Mouse (Mus musculus): ENCODE measurements around the gene Nt5c2. TPM values are rescaled to one million over a fixed set of nuclear protein-coding genes. Genes with fewer than 3 reads are reported as not detected.
"Not testable (repeated sequence)": the region's sequence is repeated elsewhere in the genome, so short reads cannot be mapped to it uniquely, and the experiment has no call there.

Gene Nt5c2
- total and polyA plus RNA-seq, 3 experiments, result 11.9 to 66.2 (median 61.8) TPM

DNA sequence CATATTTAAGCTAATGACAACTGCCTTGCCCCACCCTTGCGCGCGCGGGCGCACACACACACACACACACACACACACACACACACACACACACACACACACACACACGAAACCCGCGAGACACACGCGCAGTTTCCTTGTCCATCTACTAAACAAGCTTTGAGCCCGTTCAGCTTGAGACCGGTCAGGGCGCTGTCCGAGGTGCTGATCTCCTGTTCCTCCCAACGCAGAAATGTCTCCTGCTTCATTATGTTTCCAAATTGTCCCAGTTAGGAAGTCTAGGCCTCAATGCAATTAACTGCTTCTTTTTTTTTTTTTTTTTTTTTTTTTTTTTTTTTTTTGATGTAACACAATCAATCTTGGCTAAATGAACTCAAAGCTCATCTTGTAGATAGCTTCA lies 1.5 kb upstream of the Nt5c2 start:
- peak; percentile 76 for DNase-seq

DNA sequence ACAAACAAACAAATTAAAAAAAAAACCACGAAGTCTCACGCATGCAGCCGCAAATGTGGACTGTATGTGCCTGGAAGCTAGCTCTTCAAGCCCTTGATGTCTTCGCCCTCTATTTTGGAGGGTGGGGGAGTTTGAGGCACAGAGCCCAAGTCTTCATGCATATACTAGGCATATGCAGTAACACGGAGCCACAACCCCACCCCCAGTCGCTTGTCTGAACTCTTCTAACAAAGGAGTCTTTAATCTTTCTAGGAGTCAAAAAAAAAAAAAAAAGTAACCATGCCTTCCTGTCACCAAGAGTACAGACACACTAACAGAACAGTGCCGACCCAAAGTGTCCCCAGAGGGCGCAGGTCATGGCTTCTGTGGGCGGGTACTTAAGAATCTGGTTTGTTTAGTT lies 1.0 kb upstream of the Nt5c2 start:
- DNase-seq, result no peak

DNA sequence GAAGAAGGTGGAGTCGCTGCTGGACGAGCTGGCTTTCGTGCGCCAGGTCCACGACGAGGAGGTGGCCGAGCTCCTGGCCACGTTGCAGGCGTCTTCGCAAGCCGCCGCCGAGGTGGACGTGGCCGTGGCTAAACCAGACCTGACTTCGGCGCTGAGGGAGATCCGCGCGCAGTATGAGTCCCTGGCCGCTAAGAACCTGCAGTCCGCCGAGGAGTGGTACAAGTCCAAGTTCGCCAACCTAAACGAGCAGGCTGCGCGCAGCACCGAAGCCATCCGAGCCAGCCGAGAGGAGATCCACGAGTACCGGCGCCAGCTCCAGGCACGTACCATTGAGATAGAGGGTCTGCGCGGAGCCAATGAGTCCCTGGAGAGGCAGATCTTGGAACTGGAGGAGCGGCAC lies 443 bp upstream of the Nt5c2 start:
- no peak for DNase-seq

DNA sequence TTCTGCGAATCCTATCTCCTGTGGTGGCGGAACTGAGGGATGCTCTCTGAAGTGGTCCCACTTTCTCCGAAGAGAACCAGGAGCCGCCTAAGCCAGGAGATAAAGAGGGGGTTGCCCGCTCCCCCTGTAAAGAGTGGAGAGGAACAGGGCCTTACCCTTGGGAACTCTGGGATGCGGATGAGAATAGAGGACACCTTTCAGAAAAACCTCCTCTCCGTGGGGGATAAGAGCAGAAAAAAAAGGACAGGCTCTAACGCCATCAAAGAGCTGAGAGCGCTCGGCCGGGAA lies 850 bp downstream of the Nt5c2 start:
- DNase-seq, result no peak

DNA sequence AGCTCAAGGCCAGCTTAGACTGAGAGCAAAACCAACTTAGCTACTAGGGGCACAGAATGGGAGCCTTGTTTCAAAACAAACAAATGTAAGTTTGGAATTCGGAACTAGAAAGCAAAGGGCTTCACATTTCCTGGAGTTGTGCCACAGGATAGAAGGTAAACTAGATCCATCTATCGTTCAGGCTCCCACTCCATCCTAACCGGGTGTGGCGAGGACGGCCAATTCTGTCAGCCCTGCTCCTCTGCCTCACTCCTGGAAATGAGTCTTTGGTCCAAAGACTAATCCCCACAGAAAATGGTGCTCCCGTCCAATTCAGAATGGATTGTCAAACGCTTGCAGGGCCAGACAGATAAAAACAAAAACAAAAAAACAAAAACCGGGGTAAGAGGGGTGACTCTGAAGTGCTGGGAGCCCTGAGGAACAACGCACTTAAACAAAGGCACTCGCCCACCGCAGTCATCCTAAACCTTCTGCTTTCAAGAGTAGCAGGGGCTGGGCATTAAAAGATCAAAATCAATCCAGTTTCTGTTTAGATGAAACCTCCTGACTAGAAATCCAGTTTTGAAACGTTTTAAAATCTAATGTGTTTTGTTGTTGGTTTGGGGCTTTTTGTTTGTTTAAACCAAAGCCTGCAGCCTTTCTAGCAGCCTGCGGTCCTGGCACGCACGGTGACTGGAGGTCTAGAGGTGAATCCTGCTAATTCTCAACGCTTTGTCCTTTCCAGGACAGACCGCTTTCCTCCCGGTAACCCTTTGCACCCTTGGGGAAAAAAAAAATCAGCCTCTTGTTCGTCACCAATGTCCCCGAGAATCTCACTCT lies 1.4 kb downstream of the Nt5c2 start:
- DNase-seq, result no peak

DNA sequence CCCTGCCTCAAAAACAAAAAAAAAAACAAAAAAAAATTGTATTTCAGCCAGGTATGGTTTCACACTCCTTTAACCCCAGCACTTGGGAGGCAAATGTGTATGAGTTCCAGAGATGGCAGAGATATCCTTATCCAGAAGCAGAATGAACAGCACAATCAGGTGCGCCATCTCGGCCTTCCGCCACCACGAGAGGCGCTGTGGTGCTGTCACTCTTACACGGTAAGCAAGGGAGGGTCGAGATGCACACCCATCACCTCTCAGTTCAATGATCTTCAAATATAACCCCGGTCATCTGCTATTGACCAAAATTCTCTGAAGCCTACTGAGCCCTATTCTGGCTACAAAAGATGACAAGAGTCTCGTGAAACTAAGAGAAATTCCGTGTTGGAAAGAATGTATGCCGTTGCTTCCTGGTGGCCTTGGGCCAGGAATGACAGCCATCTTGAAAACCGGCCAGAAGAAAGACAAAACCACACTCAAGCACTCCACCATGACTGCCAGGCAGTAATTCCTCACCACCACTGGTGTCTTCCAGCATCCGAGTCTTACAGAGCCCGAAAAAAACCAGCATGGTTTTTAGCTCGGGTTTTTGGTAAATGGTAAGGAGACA lies 2.3 kb downstream of the Nt5c2 start:
- no peak for DNase-seq

DNA sequence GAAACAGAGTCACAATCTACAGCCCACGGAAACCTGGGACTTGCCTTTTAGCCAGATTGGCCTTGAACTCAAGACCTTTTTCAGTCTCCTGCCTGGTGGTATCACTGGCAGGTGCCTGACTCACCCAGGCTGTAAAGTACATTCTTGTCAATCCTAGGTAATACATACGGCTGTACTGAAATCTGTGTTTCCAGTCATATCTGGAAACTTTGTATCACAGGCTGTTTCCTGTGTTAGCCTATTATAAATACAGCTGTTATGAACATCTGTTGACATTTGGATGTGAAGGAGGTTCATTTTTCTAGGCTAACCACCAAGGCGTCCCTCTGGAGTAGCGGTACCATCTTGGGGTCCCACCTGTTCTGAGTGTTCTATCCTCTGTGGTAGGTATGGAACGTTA lies 5.0 kb downstream of the Nt5c2 start:
- DNase-seq, result no peak

DNA sequence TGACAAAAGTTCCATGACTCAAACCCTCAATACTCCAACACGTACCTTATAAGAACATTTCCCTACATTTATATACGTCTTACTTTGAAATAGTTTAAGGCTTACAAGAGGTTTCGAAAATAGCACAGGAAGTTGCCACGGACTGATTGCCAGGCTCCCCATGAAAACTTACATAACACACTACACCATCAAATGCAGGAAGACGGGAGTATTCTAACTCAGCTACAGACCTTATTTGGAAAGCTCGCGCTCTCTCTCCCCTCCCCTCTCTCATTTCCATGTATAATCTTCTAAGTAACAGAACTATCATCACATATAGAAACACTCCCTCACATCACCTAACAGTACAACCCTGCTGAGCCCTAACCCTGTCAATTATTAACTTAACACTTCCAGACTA lies 5.5 kb downstream of the Nt5c2 start:
- no peak for DNase-seq

DNA sequence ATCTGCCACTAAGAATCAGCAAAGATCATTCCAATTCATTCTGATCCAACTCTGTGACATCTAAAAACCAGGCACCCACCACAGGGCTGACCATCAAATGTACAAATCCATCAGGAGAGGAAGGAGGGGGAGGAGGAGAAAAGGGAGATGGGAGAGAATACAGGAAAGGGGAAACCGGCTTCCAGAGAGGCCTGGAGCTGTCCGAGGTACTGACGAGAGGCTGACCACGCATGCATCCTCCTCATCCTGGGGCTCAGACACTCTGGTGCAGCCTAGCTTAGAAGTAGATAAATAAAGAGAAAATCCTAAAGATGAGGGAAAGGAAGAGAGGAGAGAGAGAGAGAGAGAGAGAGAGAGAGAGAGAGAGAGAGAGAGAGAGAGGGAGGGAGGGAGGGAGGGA lies 8.6 kb downstream of the Nt5c2 start:
- peak; percentile 51 for DNase-seq

DNA sequence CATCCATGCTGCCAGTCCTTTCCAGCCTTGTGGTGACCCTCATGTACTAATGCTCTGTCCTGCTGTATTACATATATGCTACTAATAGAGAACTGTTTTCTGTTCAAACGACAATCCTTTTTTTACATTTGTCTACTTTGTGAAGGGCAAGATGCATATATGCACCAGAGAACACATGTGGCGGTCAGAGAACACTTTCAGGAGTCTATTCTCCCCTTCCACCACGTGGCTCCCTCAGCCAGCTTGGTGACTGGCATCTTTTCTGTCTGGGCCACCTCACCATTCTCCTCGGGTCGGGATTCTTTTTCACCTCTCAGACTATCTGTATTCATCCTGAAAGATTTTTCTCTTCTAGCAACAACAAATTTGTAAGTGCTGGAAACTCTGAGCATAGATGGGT lies 9.1 kb downstream of the Nt5c2 start:
- DNase-seq, result no peak

DNA sequence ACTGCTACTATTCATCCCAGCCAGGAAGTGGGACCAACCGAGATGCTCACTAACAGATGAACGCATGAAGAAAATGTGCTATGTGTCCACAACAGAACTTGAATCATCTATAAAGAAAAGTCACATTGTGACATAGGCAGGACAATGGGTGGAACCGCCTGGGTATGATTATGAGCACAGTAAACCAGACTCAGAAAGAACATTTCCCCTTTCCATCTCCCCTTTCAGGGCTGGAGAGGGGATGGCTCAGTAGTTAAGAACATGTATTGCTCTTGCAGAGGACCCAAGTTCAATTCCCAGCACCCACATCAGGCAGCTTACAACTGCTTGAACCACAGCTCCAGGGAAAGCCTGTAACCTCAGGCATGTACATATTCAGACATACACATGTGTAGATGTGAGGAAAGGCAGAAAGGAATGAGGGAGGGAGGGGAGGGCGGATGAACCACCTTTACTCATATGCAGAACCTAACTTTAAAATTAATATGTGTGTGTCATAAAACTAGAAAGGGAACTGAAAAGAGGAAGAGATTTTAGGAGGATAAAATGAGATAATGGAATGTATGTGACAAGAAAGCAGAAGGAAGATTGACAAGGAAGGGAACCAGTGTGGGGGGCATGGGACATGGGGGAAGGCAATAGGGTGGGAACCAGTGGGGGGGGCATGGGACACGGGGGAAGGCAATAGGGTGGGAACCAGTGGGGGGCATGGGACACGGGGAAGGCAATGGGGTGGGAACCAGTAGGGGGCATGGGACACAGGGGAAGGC lies 11.0 kb downstream of the Nt5c2 start:
- no peak for DNase-seq

DNA sequence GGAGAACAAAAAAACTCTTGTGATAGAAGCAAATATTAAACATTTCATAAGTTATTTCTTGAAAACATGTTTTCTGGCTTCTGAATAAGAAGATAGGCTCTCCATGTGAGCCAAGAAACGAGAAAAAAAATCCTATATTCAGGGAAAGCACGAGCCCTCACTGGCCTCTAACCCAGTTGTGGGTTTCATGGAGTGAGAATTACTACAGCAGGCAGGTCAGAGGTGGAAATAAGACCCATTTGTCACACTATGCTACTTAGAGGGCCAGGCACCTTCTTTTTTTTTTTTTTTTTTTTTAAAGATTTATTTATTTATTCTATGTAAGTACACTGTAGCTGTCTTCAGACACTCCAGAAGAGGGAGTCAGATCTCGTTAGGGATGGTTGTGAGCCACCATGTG lies 14.6 kb downstream of the Nt5c2 start:
- DNase-seq, result not testable (repeated sequence)

DNA sequence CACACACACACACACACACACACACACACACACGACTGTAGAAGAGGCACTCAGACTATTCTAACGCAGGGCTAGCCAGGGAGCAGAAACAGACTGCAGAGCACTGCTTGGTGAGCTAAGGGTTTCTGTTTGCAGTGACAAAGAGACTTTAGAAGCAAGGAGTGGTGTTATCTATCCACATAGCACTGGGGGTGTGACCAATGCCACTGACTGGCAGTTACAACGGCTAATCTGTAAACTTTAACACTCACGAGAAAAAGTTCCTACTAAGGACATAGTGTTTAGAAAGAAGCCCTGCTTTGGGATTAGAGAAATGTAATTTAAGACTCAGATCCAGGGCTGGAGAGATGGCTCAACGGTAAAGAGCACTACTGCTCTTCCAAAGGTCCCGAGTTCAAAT lies 15.2 kb downstream of the Nt5c2 start:
- DNase-seq, result no peak

DNA sequence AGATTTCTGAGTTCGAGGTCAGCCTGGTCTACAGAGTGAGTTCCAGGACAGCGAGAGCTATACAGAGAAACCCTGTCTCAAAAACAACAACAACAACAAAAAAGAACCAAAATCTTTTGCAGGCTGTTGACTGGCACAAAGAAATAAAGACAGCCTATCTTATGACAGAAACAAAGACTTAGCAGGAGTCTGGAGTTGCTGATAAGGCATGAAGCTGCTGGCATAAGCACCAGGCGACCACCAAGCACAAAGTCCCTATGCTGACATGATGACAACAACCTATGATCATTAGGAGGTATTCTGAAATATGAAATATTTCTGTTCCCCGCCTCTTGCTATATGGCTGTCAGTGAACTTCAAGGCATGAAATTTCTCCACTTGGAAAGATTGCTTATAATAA lies 16.0 kb downstream of the Nt5c2 start:
- no peak for DNase-seq

DNA sequence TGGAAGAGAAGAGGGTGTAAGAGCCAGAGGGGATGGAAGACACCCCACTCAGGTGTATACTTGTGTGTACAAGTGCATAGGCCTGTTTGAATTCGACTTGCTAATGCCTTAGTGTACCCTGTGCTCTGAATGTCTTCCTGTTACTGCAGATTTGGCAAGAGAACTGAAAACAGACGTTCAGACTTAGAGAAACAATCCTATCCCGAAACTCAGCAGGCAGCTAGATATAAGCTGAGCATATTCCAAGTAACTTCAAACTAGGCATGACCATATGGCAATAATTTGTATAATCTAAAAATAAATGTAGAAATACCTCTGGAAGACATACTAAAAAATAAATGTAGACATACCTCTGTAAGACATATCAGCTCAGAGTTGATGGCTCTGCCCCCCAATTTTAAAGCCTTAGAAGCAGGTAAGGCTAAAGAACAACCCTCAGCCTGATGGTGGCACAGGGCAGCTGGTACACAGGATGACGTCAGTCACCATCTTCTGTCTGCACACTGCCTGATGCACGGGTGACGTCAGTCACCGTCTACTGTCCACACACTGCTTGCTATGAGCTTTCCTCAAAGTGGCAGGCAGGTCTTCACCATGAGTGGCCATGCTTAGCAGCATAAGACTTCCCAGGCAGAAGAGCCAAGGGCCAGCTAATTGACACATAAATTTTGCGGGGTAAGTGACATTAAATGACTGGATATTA lies 16.6 kb downstream of the Nt5c2 start:
- no peak for DNase-seq

DNA sequence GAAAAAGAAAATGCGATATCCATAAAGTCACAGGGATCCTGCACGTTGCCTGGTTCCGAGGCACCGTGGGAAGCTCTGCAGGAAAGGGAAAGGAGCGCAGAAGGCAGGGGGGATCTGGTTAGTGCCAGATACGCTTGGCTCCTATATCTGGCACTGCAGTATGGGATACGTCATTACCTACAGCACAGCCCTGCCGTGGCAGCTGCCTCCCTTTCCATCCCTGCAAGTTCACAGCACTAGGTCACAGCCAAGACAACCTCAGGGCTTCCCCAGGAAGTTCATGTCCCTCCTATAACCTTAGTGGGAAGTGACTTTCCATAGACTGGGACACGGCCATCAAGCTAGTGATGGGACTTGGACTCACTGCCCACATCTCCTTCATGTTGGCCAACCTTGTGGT lies 18.9 kb downstream of the Nt5c2 start:
- no peak for DNase-seq

DNA sequence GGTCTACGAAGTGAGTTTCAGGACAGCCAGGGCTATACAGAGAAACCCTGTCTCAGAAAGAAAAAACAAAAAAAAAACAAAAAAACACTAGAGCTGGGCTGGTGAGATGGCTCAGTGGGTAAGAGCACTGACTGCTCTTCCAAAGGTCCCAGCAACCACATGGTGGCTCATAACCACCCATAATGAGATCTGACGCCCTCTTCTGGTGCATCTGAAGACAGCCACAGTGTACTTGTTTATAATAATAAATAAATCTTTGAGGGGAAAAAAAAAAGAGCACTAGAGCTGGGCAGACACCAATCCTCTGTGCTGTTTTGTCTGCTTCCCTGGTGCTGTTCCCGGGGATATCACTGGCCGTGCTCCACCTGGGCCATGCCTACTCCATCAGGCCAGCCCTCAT lies 22.6 kb downstream of the Nt5c2 start:
- not testable (repeated sequence) for DNase-seq

DNA sequence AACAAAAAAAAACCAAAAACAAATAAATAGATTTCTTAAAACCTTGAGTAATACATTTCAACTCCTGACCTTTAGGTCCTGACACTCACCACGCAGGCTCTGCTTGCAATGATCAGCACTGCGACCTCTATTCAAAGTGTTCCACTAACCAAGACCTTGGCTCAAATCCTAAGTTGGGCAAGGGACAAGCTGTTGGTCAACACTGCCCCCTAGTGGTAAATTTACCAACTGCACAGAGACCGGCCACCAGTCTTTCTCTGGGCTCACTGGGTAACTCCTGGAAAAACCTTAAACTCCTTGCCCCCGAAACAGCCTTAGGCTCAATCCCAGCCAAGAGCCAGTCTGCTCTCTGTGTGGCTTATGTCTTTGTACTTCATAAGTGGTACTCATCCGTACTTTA lies 23.8 kb downstream of the Nt5c2 start:
- peak; percentile 87 for DNase-seq

DNA sequence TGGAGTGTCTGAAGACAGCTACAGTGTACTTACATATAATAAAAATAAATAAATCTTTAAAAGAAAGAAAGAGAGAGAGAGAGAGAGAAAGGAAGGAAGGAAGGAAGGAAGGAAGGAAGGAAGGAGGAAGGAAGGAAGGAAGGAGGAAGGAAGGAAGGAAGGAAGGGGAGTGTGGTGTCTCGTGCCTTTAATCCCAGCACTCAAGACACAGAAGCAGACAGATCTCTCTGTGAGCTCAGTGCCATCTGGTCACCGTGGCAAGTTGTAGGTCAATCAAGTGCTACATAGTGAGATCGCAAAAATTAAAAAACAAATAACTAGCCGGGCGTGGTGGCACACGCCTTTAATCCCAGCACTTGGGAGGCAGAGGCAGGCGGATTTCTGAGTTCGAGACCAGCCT lies 24.3 kb downstream of the Nt5c2 start:
- DNase-seq, result not testable (repeated sequence)

DNA sequence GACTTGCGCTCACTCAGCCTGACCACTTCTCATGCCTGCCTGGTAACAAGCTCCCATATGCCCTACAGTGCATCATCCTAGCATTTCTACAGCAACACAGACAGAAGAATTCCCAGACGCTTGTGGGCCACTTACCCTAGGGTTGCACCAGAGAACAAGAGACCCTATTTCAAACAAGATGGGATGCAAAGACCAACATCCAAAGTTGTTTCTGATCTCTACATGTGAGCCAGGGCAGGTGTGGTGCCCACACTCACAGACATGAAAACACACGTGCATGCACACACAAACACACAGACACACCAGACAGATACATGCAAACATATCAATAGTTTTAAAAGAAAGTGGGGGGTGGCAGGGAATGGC lies 24.8 kb downstream of the Nt5c2 start:
- no peak for DNase-seq

DNA sequence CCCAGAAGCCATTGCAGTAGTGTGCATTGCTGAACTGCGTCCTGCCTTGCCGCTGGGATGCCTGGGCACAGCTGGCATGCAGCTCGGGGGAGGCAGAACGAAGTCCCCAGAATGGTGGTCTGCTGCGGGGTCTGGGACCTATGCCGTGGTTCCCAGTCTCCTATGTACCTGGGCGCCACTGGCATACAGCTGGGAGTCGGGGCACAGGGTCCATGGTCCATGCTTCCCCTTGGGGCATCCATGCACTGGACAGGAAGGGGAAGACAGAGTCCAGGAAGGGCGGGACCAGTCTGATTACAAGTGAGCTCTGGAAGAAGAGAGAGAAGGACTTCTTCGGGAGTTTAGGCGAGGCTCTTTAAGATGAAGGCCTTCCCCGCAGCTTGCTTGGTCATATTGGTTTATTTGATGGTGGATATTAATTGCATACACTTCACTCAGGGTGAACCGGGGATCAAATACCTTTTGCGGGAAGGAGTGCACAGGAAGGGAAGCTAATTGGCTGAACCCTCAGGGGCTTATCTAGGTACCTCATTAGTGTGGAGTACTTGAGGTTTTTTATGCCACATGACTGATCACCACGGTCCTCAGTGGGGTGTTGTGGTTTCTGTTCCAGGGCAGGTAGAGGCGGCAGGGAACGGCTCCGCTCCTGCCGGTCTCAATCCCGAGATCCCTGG lies 25.3 kb downstream of the Nt5c2 start:
- no peak for DNase-seq
